Mouse (Mus musculus): ENCODE data around the gene Nrcam. TPM values are rescaled to one million over a fixed set of nuclear protein-coding genes. Genes with fewer than 3 reads are reported as not detected.
A peak's percentile ranks its signal among the peaks of the same experiment; 100 is the strongest.

Nrcam gene
- total RNA-seq, 2 experiments from 2014 or later = 13.4 to 16.9 TPM

GRCm38 (mm10) chr12:44508635-44509034, 179.9 kb downstream of the Nrcam start:
- DNase-seq (ENCODE audit: low spot score in 2 of 2) = no peak

GRCm38 (mm10) chr12:44509406-44510104, 180.9 kb downstream of the Nrcam start:
- DNase-seq (ENCODE audit: low spot score in 2 of 2) = no peak

- no peak for DNase-seq (ENCODE audit: low spot score in 2 of 2)
Measured at GRCm38 (mm10) chr12:44515066-44515465, 186.4 kb downstream of the Nrcam start.

GRCm38 (mm10) chr12:44519440-44520141, 190.9 kb downstream of the Nrcam start:
- DNase-seq (ENCODE audit: low spot score in 2 of 2) = no peak

- DNase-seq (ENCODE audit: low spot score in 2 of 2) = no peak
Measured at GRCm38 (mm10) chr12:44521496-44521895, 192.8 kb downstream of the Nrcam start.

- DNase-seq (ENCODE audit: low spot score in 2 of 2) = no peak
Measured at GRCm38 (mm10) chr12:44524621-44525565, 196.2 kb downstream of the Nrcam start.

GRCm38 (mm10) chr12:44528391-44529016, 199.8 kb downstream of the Nrcam start:
- no peak for DNase-seq (ENCODE audit: low spot score in 2 of 2)

- no peak for DNase-seq (ENCODE audit: low spot score in 2 of 2)
Measured at GRCm38 (mm10) chr12:44532337-44533113, 203.8 kb downstream of the Nrcam start.

- no peak for DNase-seq (ENCODE audit: low spot score in 2 of 2)
Measured at GRCm38 (mm10) chr12:44534100-44534633, 205.5 kb downstream of the Nrcam start.

- no peak for DNase-seq (ENCODE audit: low spot score in 2 of 2)
Measured at GRCm38 (mm10) chr12:44535623-44536022, 206.9 kb downstream of the Nrcam start.

- DNase-seq (ENCODE audit: low spot score in 2 of 2) = peak; percentile 38 to 50
Measured at GRCm38 (mm10) chr12:44547721-44548369, 219.2 kb downstream of the Nrcam start.

- DNase-seq (ENCODE audit: low spot score in 2 of 2) = no peak
Measured at GRCm38 (mm10) chr12:44548465-44548864, 219.8 kb downstream of the Nrcam start.

- DNase-seq (ENCODE audit: low spot score in 2 of 2) = no peak
Measured at GRCm38 (mm10) chr12:44551614-44552013, 222.9 kb downstream of the Nrcam start.

- no peak for DNase-seq (ENCODE audit: low spot score in 2 of 2)
Measured at GRCm38 (mm10) chr12:44554051-44554450, 225.4 kb downstream of the Nrcam start.

GRCm38 (mm10) chr12:44554808-44555207, 226.1 kb downstream of the Nrcam start:
- no peak for DNase-seq (ENCODE audit: low spot score in 2 of 2)

GRCm38 (mm10) chr12:44560002-44560401, 231.3 kb downstream of the Nrcam start:
- no peak for DNase-seq (ENCODE audit: low spot score in 2 of 2)

- DNase-seq (ENCODE audit: low spot score in 2 of 2) = no peak
Measured at GRCm38 (mm10) chr12:44570070-44570469, 241.4 kb downstream of the Nrcam start.

- no peak for DNase-seq (ENCODE audit: low spot score in 2 of 2)
Measured at GRCm38 (mm10) chr12:44572664-44573063, 244.0 kb downstream of the Nrcam start.

GRCm38 (mm10) chr12:44574167-44574566, 245.5 kb downstream of the Nrcam start:
- DNase-seq (ENCODE audit: low spot score in 2 of 2) = no peak

Measured in adrenal gland, postnatal 4 days (tissue).